Mouse (Mus musculus): ENCODE measurements around the gene Tent4b.

Gene Tent4b

GRCm38 (mm10) chr8:88228286-88228685 is 29.3 kb downstream of the Tent4b start:
- in situ Hi-C loops (cut with MseI, MboI) = no loop called here

GRCm38 (mm10) chr8:88228800-88229199 is 29.8 kb downstream of the Tent4b start:
- in situ Hi-C loops (cut with MseI, MboI) = no loop called here

GRCm38 (mm10) chr8:88236666-88237065 is 37.7 kb downstream of the Tent4b start:
- in situ Hi-C loops (cut with MseI, MboI) = no loop called here

- in situ Hi-C loops (cut with MseI, MboI) = no loop called here
Observed at GRCm38 (mm10) chr8:88237606-88238005, 38.6 kb downstream of the Tent4b start.

- in situ Hi-C loops (cut with MseI, MboI) = no loop called here
Observed at GRCm38 (mm10) chr8:88239277-88239676, 40.3 kb downstream of the Tent4b start.

- in situ Hi-C loops (cut with MseI, MboI) = no loop called here
Observed at GRCm38 (mm10) chr8:88241871-88242270, 42.9 kb downstream of the Tent4b start.

- in situ Hi-C loops (cut with MseI, MboI) = no loop called here
Observed at GRCm38 (mm10) chr8:88244298-88244697, 45.3 kb downstream of the Tent4b start.

- in situ Hi-C loops (cut with MseI, MboI) = no loop called here
Observed at GRCm38 (mm10) chr8:88252791-88253190, 53.8 kb downstream of the Tent4b start.

- in situ Hi-C loops (cut with MseI, MboI) = no loop called here
Observed at GRCm38 (mm10) chr8:88254957-88255356, 55.9 kb downstream of the Tent4b start.

- in situ Hi-C loops (cut with MseI, MboI) = no loop called here
Observed at GRCm38 (mm10) chr8:88258024-88258423, 59.0 kb downstream of the Tent4b start.

GRCm38 (mm10) chr8:88258544-88258943 is 59.5 kb downstream of the Tent4b start:
- in situ Hi-C loops (cut with MseI, MboI) = no loop called here

- in situ Hi-C loops (cut with MseI, MboI) = no loop called here
Observed at GRCm38 (mm10) chr8:88260466-88260980, 61.5 kb downstream of the Tent4b start.

- in situ Hi-C loops (cut with MseI, MboI) = no loop called here
Observed at GRCm38 (mm10) chr8:88262831-88263635, 64.0 kb downstream of the Tent4b start.

- in situ Hi-C loops (cut with MseI, MboI) = loop anchor here in 1 of 2 experiments (5.0 kb wide), 1 partner anchor 42 kb away; no protein-coding TSS in a partner anchor
Observed at GRCm38 (mm10) chr8:88265511-88265910, 66.5 kb downstream of the Tent4b start.

GRCm38 (mm10) chr8:88266170-88266800 is 67.3 kb downstream of the Tent4b start:
- in situ Hi-C loops (cut with MseI, MboI) = loop anchor here in 1 of 2 experiments (5.0 kb wide), 1 partner anchor 41 kb away; no protein-coding TSS in a partner anchor

- in situ Hi-C loops (cut with MseI, MboI) = loop anchor here in 1 of 2 experiments (5.0 kb wide), 1 partner anchor 40 kb away; no protein-coding TSS in a partner anchor
Observed at GRCm38 (mm10) chr8:88266801-88267403, 67.9 kb downstream of the Tent4b start.

GRCm38 (mm10) chr8:88269107-88269875 is 70.3 kb downstream of the Tent4b start:
- in situ Hi-C loops (cut with MseI, MboI) = loop anchor here in 1 of 2 experiments (5.0 kb wide), 1 partner anchor 38 kb away; no protein-coding TSS in a partner anchor

- in situ Hi-C loops (cut with MseI, MboI) = no loop called here
Observed at GRCm38 (mm10) chr8:88270086-88270485, 71.1 kb downstream of the Tent4b start.

- in situ Hi-C loops (cut with MseI, MboI) = no loop called here
Observed at GRCm38 (mm10) chr8:88272231-88273050, 73.4 kb downstream of the Tent4b start, which contains the start of gene Adcy7. Gene Adcy7 (plus strand): TSS chr8:88272403.

GRCm38 (mm10) chr8:88273051-88273430 is 74.0 kb downstream of the Tent4b start:
- in situ Hi-C loops (cut with MseI, MboI) = no loop called here

Measured in mouse trophoblast stem cell (cell line).